Mouse (Mus musculus): ENCODE results near the gene Mmp25. TPM values are rescaled to one million over a fixed set of nuclear protein-coding genes. Genes with fewer than 3 reads are reported as not detected.
A peak's percentile ranks its signal among the peaks of the same experiment; 100 is the strongest.

Mmp25 gene
- polyA plus RNA-seq, 1 experiment from 2014 or later = 0.77 TPM

DNA sequence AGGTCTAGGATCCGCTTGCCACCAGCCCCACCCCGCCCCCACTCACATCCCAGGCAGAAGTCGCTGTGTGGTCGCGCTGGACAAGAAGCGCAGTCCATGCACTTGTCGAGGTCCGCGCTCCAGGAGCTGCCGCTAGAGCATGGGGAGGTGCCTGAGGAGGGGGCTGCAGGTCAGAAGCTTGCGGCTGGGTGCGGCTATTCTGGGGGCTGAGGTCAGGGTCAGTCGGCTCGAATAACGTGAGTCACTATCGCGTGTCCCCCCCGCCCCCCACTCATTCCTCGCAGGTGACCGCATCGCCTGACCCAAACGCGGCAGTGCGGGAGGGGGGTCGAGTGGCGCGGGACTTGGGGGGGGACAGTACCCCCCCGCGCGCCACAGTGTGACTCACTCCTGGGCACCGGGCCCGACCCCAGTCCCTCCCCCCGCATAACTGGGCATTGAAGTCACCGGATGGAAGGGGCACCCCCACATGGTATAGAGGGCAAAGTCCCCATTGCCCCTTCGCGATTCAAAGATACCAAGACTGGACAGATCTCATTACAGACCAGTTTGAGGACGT, 31.5 kb upstream of the Mmp25 start:
- Histone ChIP-seq H3K9me3 (no peaks in the 10 kb centered on the region), H3K27ac (no peak overlapping the region), H3K9ac (peak overlapping the region; percentile 73), H3K36me3 (no peaks in the 10 kb centered on the region), H3K27me3 (peaks cover 58% of the 10 kb centered on the region), H3K4me1 (peaks cover 40% of the 10 kb centered on the region), H3K4me2 (peak overlapping the region; percentile 97), H3K4me3 (peak overlapping the region; percentile 58)
- WGBS = 2% methylated on average over 33 of the region's 37 CpGs
- no peak for ATAC-seq (ENCODE audit: insufficient number of reproducible peaks, insufficient read depth, low FRiP score, low TSS enrichment, low read depth)

DNA sequence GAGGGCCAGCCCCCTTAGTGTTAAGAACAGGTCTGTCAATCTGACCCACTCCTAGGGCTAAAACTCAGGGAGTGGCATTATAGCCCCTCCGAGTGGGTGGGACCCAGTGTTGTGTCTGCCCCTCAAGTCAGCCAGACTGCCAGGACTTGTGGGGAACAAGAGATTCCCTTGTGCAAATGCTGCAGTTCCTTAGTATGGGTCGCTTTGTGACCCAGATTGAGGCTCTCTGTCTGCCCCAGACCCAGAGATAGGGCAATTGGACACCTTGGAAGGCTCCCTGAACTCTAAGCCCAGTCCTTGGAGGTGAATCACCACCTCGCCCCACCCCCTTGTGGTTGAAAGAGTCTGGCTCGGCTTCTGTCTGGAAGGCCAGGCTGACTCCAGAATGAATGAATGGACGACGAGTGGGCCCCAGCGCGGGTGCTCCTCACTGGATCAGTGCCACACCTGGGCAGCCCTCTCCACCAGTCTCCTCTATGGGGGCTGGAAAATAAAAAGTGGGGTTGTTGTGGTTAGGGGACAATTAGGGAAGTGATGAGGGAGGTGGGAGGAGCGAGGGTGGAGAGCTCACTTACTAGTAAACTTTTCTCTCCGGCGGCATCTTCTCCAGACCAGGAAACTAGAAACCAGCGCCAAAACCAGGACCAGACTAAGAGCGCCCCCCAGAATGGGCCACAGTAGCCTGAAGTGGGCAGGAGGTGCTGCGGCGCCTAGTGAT, 30.6 kb upstream of the Mmp25 start:
- no peak for ATAC-seq (ENCODE audit: insufficient number of reproducible peaks, insufficient read depth, low FRiP score, low TSS enrichment, low read depth)
- H3K4me2 ChIP-seq = peak overlapping the region; percentile 97
- peaks cover 40% of the 10 kb centered on the region for H3K4me1 ChIP-seq
- 0 out of 2 replicates have a peak, but pooled peaks cover under 1% of the 10 kb centered on the region for H3K36me3 ChIP-seq
- H3K27ac ChIP-seq = 0 out of 2 replicates have a peak overlapping the region, but pooled peaks have one; percentile 48
- H3K27me3 ChIP-seq = peaks cover 50% of the 10 kb centered on the region
- no peaks in the 10 kb centered on the region for H3K9me3 ChIP-seq
- 13% methylated on average over 15 of the region's 15 CpGs for WGBS
- peak overlapping the region; percentile 58 for H3K4me3 ChIP-seq
- peak overlapping the region; percentile 73; the same call in 1 of the 2 replicates for H3K9ac ChIP-seq

DNA sequence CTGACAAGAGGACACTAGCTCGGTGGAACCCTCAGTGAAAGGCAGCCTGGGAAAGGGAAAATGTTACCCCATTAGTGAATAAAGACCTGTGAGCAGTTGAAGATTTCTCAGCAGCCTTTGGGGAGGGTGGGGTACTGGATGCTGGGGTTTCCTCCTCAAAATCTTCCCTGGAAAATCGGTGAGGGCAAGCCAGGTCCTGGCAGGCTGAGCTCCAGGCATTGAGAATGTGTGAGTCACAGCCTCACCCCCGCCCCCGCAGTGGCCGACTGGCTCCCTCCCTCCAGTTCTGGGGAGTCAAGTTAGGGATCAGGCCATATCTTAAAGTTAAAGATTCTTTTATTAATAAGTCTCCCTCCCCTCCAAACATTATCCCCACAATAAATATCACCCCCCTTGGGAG, 30.1 kb upstream of the Mmp25 start:
- ATAC-seq (ENCODE audit: insufficient number of reproducible peaks, insufficient read depth, low FRiP score, low TSS enrichment, low read depth) = no peak
- Histone ChIP-seq H3K27ac (0 out of 2 replicates have a peak overlapping the region, but pooled peaks have one; percentile 7), H3K9ac (0 out of 2 replicates have a peak overlapping the region, but pooled peaks have one; percentile 75), H3K4me3 (peak overlapping the region; percentile 68; the same call in 1 of the 2 replicates), H3K36me3 (peaks cover 7% of the 10 kb centered on the region), H3K9me3 (no peaks in the 10 kb centered on the region), H3K4me1 (peaks cover 40% of the 10 kb centered on the region), H3K27me3 (peaks cover 44% of the 10 kb centered on the region), H3K4me2 (peak overlapping the region; percentile 97)
- WGBS = 35% methylated on average over 5 of the region's 5 CpGs

DNA sequence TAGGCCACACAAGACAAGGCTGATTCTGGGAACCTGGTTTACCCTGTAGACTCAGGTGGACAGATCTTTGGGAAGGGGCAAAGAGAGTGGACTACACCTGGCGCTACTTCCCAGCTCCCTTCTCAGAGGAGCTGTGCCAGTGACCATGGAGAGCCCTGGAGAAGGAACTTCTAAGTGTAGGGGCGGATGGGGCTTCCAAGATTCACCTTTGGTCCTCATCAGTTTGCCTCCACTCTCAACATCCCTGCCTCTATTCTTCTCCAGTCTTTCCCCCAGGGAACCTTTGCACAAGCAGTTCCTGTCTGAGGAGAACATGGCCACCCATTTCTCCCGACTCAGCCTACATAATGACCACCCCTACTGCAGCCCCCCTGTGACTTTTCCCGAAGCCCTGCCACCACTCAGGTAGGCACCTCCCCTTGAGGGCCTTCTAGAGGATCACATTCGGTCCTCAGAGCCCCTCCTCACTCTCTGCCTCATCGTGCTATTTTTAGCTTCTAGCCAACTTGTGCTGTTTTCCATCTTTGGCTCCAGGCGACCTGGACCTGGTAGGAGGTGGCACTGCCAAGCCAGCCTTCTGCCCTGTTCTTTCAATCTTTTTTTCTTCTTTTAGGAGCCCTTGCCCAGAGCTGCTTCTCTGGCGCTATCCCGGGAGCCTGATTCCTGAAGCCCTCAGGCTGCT, 29.3 kb upstream of the Mmp25 start:
- 36% methylated on average over 9 of the region's 9 CpGs for WGBS
- H3K27ac ChIP-seq = no peak overlapping the region

DNA sequence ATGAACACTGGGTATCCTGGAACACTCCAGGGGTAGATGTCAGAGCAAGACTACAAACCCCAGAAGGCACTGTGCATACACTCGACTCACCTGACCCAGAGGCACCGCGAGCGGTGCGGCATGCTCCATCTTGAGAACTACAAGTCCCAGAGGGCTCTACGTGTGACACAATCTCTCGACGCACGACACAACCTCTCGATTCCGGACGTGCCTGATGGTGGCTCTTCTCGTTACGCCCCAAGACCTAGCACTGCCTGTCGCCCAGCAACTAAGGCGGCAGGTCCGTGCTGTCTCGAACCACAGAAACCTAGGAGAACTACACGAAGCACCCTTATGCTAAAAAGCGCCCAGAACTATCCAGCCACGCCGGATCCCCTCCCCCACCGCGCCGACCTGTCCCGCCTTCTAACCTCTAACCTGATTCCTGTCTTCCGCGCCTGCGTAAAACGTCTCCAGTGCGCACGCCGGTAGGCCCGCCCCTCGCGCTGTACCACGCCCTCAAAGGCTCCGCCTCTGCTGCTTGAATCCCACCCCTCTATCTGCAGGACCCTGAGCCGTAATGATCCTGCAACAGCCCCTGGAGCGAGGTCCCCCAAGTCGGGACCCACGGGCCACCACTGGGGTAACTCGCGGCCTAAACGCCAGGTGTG, 28.5 kb upstream of the Mmp25 start, which contains the start of the genes Hcfc1r1 and Thoc6:
Gene Hcfc1r1 (plus strand): TSS at position 173 of the 650 bp plus-strand sequence.
Gene Thoc6 (minus strand): TSS at position 459 of the 650 bp plus-strand sequence.
- Histone ChIP-seq H3K27me3 (peaks cover 28% of the 10 kb centered on the region), H3K9ac (peak within 1 kb of the TSS; percentile 75), H3K4me2 (peak within 1 kb of the TSS; percentile 97), H3K27ac (peak within 1 kb of the TSS; percentile 80), H3K9me3 (no peaks in the 10 kb centered on the region), H3K4me1 (peaks cover 40% of the 10 kb centered on the region), H3K36me3 (peaks cover 22% of the 10 kb centered on the region), H3K4me3 (peak within 1 kb of the TSS; percentile 68)
- WGBS = under 1% methylated on average over 45 of the region's 45 CpGs
- ATAC-seq (ENCODE audit: insufficient number of reproducible peaks, insufficient read depth, low FRiP score, low TSS enrichment, low read depth) = peak; percentile 90

More for the DNA sequence above, 29.3 kb upstream of the Mmp25 start:
- peak overlapping the region; percentile 68 for H3K4me3 ChIP-seq
- H3K4me2 ChIP-seq = peak overlapping the region; percentile 97
- peak overlapping the region; percentile 75 for H3K9ac ChIP-seq
- H3K36me3 ChIP-seq = peaks cover 14% of the 10 kb centered on the region
- ATAC-seq (ENCODE audit: insufficient number of reproducible peaks, insufficient read depth, low FRiP score, low TSS enrichment, low read depth) = no peak
- peaks cover 37% of the 10 kb centered on the region for H3K27me3 ChIP-seq
- H3K4me1 ChIP-seq = peaks cover 40% of the 10 kb centered on the region
- H3K9me3 ChIP-seq = no peaks in the 10 kb centered on the region

DNA sequence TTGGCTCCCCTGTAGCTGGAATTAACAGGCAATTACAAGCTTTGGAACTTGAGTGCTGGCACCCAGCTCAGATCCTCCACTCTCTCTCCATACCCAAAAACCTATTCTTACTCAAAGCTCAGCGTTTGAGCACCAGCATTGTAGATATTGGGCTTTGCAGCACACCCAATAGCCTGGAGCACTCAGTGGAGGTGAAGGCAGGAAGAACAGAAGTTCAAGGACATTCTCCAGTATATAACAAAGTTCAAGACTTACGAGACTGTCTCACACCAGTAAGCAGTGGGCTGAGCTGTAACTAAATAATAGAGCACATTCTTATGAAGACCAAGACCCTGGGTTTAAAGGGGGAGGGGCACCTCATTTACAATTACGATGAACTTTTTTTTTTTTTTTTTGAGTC, 27.7 kb upstream of the Mmp25 start:
- Histone ChIP-seq H3K4me2 (peak overlapping the region; percentile 97), H3K4me1 (peaks cover 39% of the 10 kb centered on the region), H3K9ac (no peak overlapping the region), H3K9me3 (no peaks in the 10 kb centered on the region), H3K27me3 (peaks cover 21% of the 10 kb centered on the region), H3K4me3 (peak overlapping the region; percentile 68), H3K27ac (no peak overlapping the region), H3K36me3 (peaks cover 30% of the 10 kb centered on the region)
- WGBS = 60% methylated on average over 3 of the region's 3 CpGs
- ATAC-seq (ENCODE audit: insufficient number of reproducible peaks, insufficient read depth, low FRiP score, low TSS enrichment, low read depth) = no peak

DNA sequence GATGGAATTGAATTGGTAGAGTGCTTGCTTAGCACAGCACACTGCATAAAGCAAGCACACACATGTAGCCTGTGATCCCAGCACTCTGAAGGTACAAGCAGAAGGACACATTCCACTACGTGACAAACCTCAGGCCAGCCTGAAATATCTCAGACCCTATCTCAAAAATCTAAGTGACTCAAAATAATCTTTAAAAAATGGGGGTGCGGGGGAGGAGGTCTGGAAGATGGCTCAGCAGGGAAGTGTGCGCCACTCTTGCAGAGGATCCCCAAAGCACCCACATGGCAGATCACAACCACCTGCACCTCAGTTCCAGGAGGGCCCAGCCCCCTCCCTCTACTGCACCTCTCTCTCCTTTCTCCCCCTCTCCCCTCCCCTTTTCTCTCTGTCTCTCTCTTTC, 26.4 kb upstream of the Mmp25 start:
- Histone ChIP-seq H3K27ac (no peak overlapping the region), H3K4me2 (no peak overlapping the region), H3K9me3 (no peaks in the 10 kb centered on the region), H3K36me3 (peaks cover 43% of the 10 kb centered on the region), H3K4me1 (peaks cover 31% of the 10 kb centered on the region), H3K27me3 (peaks cover 13% of the 10 kb centered on the region), H3K9ac (no peak overlapping the region), H3K4me3 (no peak overlapping the region)
- WGBS = 95% methylated on average over 3 of the region's 3 CpGs
- ATAC-seq (ENCODE audit: insufficient number of reproducible peaks, insufficient read depth, low FRiP score, low TSS enrichment, low read depth) = no peak

DNA sequence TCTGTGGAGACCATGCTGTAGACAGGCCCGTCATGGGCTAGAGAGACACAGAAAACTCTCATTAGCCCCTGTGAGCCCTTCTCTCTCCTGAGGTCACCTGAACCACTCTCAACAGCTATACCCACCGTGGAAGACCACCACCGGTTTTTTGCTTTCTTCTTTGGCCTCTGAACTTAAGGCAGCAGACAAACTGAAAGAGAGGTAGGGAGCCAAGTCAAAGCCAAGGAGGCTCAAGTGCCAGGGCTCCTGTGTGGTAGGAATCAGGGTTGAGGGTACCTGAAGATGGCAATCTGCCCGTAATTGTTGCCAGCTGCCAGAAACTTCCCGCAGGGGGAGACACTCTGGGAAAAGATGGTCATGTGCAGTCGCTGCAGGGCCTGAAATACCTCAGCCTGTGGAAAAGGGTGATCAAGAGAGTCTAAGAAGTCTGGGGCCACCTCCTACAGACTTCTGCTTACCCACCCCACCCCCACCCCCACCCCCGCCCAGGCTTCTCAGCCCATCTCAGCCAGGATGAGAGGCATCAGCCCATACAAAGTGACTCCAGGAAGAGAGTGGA, 25.5 kb upstream of the Mmp25 start:
- Histone ChIP-seq H3K27me3 (peaks cover 4% of the 10 kb centered on the region), H3K9me3 (no peaks in the 10 kb centered on the region), H3K27ac (no peak overlapping the region), H3K36me3 (peaks cover 51% of the 10 kb centered on the region), H3K4me2 (no peak overlapping the region), H3K4me3 (no peak overlapping the region), H3K4me1 (peaks cover 23% of the 10 kb centered on the region), H3K9ac (no peak overlapping the region)
- no peak for ATAC-seq (ENCODE audit: insufficient number of reproducible peaks, insufficient read depth, low FRiP score, low TSS enrichment, low read depth)
- WGBS = 91% methylated on average over 7 of the region's 7 CpGs

DNA sequence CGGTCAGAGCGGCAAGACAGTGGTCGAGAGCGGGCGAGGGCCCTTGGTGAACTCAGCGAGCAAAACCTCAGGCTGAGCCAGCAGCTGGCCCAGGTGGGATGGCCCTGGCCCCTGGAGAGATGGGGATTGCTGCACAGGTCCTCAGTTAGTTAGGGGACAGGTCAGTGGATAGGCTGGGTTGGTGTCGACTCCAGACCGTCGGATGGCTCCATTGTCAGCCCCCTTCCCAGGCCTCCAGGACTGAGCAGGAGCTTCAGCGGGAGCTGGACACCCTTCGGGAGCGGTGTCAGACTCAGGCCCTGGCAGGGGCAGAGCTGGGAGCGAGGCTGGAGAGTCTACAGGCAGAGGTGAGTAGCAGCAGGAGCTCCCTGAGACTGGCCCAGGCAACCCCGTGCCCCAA, 20.4 kb upstream of the Mmp25 start:
- H3K4me3 ChIP-seq = no peak overlapping the region
- 76% methylated on average over 14 of the region's 14 CpGs for WGBS
- H3K9ac ChIP-seq = no peak overlapping the region
- H3K36me3 ChIP-seq = peaks cover 48% of the 10 kb centered on the region
- 0 out of 2 replicates have a peak overlapping the region, but pooled peaks have one; percentile 11 for H3K4me2 ChIP-seq
- peaks cover 28% of the 10 kb centered on the region for H3K27me3 ChIP-seq
- H3K9me3 ChIP-seq = no peaks in the 10 kb centered on the region
- H3K4me1 ChIP-seq = peaks cover 19% of the 10 kb centered on the region
- H3K27ac ChIP-seq = no peak overlapping the region
- ATAC-seq (ENCODE audit: insufficient number of reproducible peaks, insufficient read depth, low FRiP score, low TSS enrichment, low read depth) = no peak

DNA sequence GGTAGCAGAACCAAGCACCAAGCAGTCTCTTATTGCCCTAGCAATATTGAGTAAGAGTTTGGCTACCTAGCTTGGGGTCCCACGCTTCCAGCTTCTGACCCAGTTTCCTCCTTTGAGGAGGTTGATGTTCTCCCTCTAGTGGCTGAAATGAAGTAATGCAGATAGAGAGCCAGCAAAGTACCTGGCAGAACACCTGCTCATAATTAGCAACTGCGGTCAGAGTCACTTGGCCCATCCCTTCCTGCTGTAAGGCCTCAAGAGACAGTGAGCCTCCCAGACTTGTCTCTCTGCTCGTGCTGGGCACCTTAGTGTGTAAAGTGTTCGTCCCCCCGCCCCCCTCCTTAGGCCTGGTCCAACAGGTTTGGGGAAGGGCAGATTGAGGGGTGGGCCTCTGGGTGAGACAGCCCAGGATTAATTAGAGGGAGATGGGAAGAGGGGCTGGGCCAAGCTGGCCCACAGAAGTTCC, 19.5 kb upstream of the Mmp25 start:
- H3K36me3 ChIP-seq = peaks cover 39% of the 10 kb centered on the region
- WGBS = 6% methylated on average over 5 of the region's 5 CpGs
- H3K4me3 ChIP-seq = peak overlapping the region; percentile 3; the same call in 1 of the 2 replicates
- H3K27ac ChIP-seq = no peak overlapping the region
- 0 out of 2 replicates have a peak, but pooled peaks have one; percentile 33 for ATAC-seq (ENCODE audit: insufficient number of reproducible peaks, insufficient read depth, low FRiP score, low TSS enrichment, low read depth)
- peaks cover 38% of the 10 kb centered on the region for H3K27me3 ChIP-seq
- peaks cover 19% of the 10 kb centered on the region for H3K4me1 ChIP-seq
- peak overlapping the region; percentile 11 for H3K4me2 ChIP-seq
- H3K9ac ChIP-seq = no peak overlapping the region
- no peaks in the 10 kb centered on the region for H3K9me3 ChIP-seq

DNA sequence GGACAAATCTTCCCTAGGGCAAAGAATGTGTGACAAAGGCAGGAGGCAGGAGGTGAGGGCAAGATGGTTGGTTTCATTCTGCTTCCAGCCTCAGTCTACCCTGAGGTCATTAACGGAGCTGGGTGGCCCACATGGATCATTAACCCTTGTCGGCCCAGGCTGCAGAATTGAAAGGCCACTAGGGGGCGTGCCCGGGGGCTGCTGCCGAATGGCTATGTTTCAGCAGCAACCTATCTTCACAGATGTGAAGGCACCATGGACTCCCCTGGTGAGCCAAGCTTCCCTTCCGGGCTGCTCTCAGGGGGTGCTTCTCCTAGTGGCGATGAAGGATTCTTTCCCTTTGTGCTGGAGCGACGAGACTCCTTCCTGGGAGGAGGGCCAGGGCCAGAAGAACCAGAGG, 16.4 kb upstream of the Mmp25 start:
- H3K9me3 ChIP-seq = no peaks in the 10 kb centered on the region
- no peak for ATAC-seq (ENCODE audit: insufficient number of reproducible peaks, insufficient read depth, low FRiP score, low TSS enrichment, low read depth)
- peaks cover 8% of the 10 kb centered on the region for H3K36me3 ChIP-seq
- 2% methylated on average over 9 of the region's 9 CpGs for WGBS
- H3K4me1 ChIP-seq = peaks cover 19% of the 10 kb centered on the region
- peak overlapping the region; percentile 24; the same call in 1 of the 2 replicates for H3K4me3 ChIP-seq
- peaks cover 47% of the 10 kb centered on the region for H3K27me3 ChIP-seq
- no peak overlapping the region for H3K4me2 ChIP-seq
- no peak overlapping the region for H3K9ac ChIP-seq
- no peak overlapping the region for H3K27ac ChIP-seq
